19 mouse cellular contexts compared by ENCODE assay signal in genomic region chr4:40820024-40820423, GRCm38 (mm10). TPM values are rescaled to one million over a fixed set of nuclear protein-coding genes. Genes with fewer than 3 reads are reported as not detected.
DNase-seq lines count a peak whose midpoint lies in the region; ATAC-seq and TF ChIP-seq lines count a peak whose summit lies in the region.
"Had no signal": no experiment of that assay in that cellular context is flagged by ENCODE, and none has a peak within 500 bp of the region (broad histone marks: within the 10 kb centered on the region; RNA-seq: fewer than 3 reads in every experiment).

No protein-coding gene starts in this region.

- no peaks in the 10 kb centered on the region for H3K27me3 ChIP-seq in heart, embryonic 11.5 days (ENCODE audit: control insufficient read depth, insufficient read depth, low read length)
- no peaks in the 10 kb centered on the region for H3K27me3 ChIP-seq in heart, postnatal 0 days (ENCODE audit: control insufficient read depth, insufficient read depth, low read length)
- H3K27me3 ChIP-seq in liver, postnatal 0 days (ENCODE audit: insufficient read depth, low read length), result no peaks in the 10 kb centered on the region
- H3K27me3 ChIP-seq in stomach, postnatal 0 days (ENCODE audit: control insufficient read depth, insufficient read depth, low read length), result no peaks in the 10 kb centered on the region
- no peaks in the 10 kb centered on the region for H3K27me3 ChIP-seq in kidney, embryonic 16.5 days (ENCODE audit: insufficient read depth, low read length)
- no peaks in the 10 kb centered on the region for H3K27me3 ChIP-seq in kidney, embryonic 15.5 days
- H3K27me3 ChIP-seq: embryonic facial prominence, embryonic 15.5 days; forebrain, embryonic 12.5 days; hindbrain, embryonic 13.5 days; limb, embryonic 12.5 days; lung, embryonic 15.5 days; midbrain, embryonic 15.5 days had no signal

- no peak overlapping the region for H3K9ac ChIP-seq in heart, embryonic 11.5 days (ENCODE audit: low read depth, low read length)
- no peak overlapping the region for H3K9ac ChIP-seq in heart, postnatal 0 days (replicated peaks; ENCODE audit: low read depth, low read length)
- H3K9ac ChIP-seq in liver, postnatal 0 days (replicated peaks), result no peak overlapping the region
- H3K9ac ChIP-seq in stomach, postnatal 0 days (ENCODE audit: low read length), result no peak overlapping the region
- H3K9ac ChIP-seq in kidney, embryonic 16.5 days (replicated peaks; ENCODE audit: low read length), result no peak overlapping the region
- H3K9ac ChIP-seq in kidney, embryonic 15.5 days, result no peak overlapping the region
- H3K9ac ChIP-seq: embryonic facial prominence, embryonic 15.5 days; forebrain, embryonic 12.5 days; hindbrain, embryonic 13.5 days; limb, embryonic 12.5 days; lung, embryonic 15.5 days; midbrain, embryonic 15.5 days had no signal

- H3K4me1 ChIP-seq in heart, embryonic 11.5 days (ENCODE audit: control insufficient read depth, insufficient read depth, low read length), result peaks cover 44% of the 10 kb centered on the region
- H3K4me1 ChIP-seq in heart, postnatal 0 days (ENCODE audit: control insufficient read depth, insufficient read depth), result peaks cover 33% of the 10 kb centered on the region
- H3K4me1 ChIP-seq in liver, postnatal 0 days (ENCODE audit: insufficient read depth), result peaks cover 27% of the 10 kb centered on the region
- H3K4me1 ChIP-seq in stomach, postnatal 0 days (replicated peaks; ENCODE audit: control insufficient read depth, insufficient read depth), result 0 out of 2 replicates have a peak, but pooled peaks cover 4% of the 10 kb centered on the region
- H3K4me1 ChIP-seq in kidney, embryonic 16.5 days (ENCODE audit: insufficient read depth, low read length), result peaks cover 23% of the 10 kb centered on the region
- H3K4me1 ChIP-seq in kidney, embryonic 15.5 days, result peaks cover 55% of the 10 kb centered on the region
- H3K4me1 ChIP-seq: hindbrain, embryonic 13.5 days; limb, embryonic 12.5 days had no signal

- H3K36me3 ChIP-seq in heart, embryonic 11.5 days (ENCODE audit: control insufficient read depth, insufficient read depth, low read length), result 0 out of 2 replicates have a peak, but pooled peaks cover under 1% of the 10 kb centered on the region
- peaks cover 58% of the 10 kb centered on the region for H3K36me3 ChIP-seq in heart, postnatal 0 days (replicated peaks; ENCODE audit: control insufficient read depth, insufficient read depth, low read length)
- H3K36me3 ChIP-seq in liver, postnatal 0 days (replicated peaks; ENCODE audit: insufficient read depth, low read length), result peaks cover 85% of the 10 kb centered on the region
- peaks cover 9% of the 10 kb centered on the region for H3K36me3 ChIP-seq in stomach, postnatal 0 days (ENCODE audit: control insufficient read depth, insufficient read depth, low read length)
- peaks cover 11% of the 10 kb centered on the region for H3K36me3 ChIP-seq in kidney, embryonic 16.5 days (ENCODE audit: insufficient read depth, low read length)
- peaks cover 36% of the 10 kb centered on the region for H3K36me3 ChIP-seq in kidney, embryonic 15.5 days
- H3K36me3 ChIP-seq: forebrain, embryonic 12.5 days; midbrain, embryonic 15.5 days had no signal

- no peaks in the 10 kb centered on the region for H3K9me3 ChIP-seq in heart, embryonic 11.5 days (replicated peaks; ENCODE audit: control insufficient read depth, low read length)
- H3K9me3 ChIP-seq in heart, postnatal 0 days (replicated peaks; ENCODE audit: control insufficient read depth, low read length), result no peaks in the 10 kb centered on the region
- H3K9me3 ChIP-seq in liver, postnatal 0 days (ENCODE audit: low read length), result no peaks in the 10 kb centered on the region
- no peaks in the 10 kb centered on the region for H3K9me3 ChIP-seq in stomach, postnatal 0 days (ENCODE audit: control insufficient read depth, low read length)
- no peaks in the 10 kb centered on the region for H3K9me3 ChIP-seq in kidney, embryonic 16.5 days (ENCODE audit: low read length)
- no peaks in the 10 kb centered on the region for H3K9me3 ChIP-seq in kidney, embryonic 15.5 days (replicated peaks)
- H3K9me3 ChIP-seq: embryonic facial prominence, embryonic 15.5 days; forebrain, embryonic 12.5 days; hindbrain, embryonic 13.5 days; limb, embryonic 12.5 days; lung, embryonic 15.5 days; midbrain, embryonic 15.5 days had no signal

- no peak for TF ChIP-seq EP300 in heart, postnatal 0 days (IDR thresholded peaks at IDR 0.05; ENCODE audit: low read depth)
- no peak for TF ChIP-seq EP300 in liver, postnatal 0 days (IDR thresholded peaks at IDR 0.05; ENCODE audit: low read depth)
- no peak for TF ChIP-seq EP300 in stomach, postnatal 0 days (optimal IDR thresholded peaks at IDR 0.05)

- peak; percentile 65; the same call in 1 of the 2 replicates for ATAC-seq in heart, embryonic 11.5 days (replicated peaks; ENCODE audit: insufficient number of reproducible peaks, low FRiP score, low TSS enrichment)
- peak; percentile 86 for ATAC-seq in heart, postnatal 0 days (ENCODE audit: insufficient read depth, low read depth)
- peak; percentile 26; the same call in 1 of the 2 replicates for ATAC-seq in liver, postnatal 0 days
- no peak for ATAC-seq in stomach, postnatal 0 days (ENCODE audit: low FRiP score, low TSS enrichment)
- no peak for ATAC-seq in kidney, embryonic 16.5 days (ENCODE audit: low FRiP score, low TSS enrichment)
- no peak for ATAC-seq in kidney, embryonic 15.5 days (replicated peaks; ENCODE audit: low FRiP score)
- ATAC-seq: midbrain, embryonic 15.5 days had no signal

- H3K27ac ChIP-seq in heart, embryonic 11.5 days (ENCODE audit: low read depth, low read length), result peak overlapping the region; percentile 80
- peak overlapping the region; percentile 83 for H3K27ac ChIP-seq in heart, postnatal 0 days (ENCODE audit: low read depth)
- no peak overlapping the region for H3K27ac ChIP-seq in liver, postnatal 0 days (ENCODE audit: low read depth)
- no peak overlapping the region for H3K27ac ChIP-seq in stomach, postnatal 0 days (replicated peaks)
- no peak overlapping the region for H3K27ac ChIP-seq in kidney, embryonic 16.5 days (ENCODE audit: low read length)
- no peak overlapping the region for H3K27ac ChIP-seq in kidney, embryonic 15.5 days
- H3K27ac ChIP-seq: embryonic facial prominence, embryonic 15.5 days; forebrain, embryonic 12.5 days; hindbrain, embryonic 13.5 days; kidney, postnatal 0 days; limb, embryonic 12.5 days; lung, embryonic 15.5 days; midbrain, embryonic 15.5 days had no signal

- no peak for DNase-seq in heart, postnatal 36 days
- peak; percentile 44 for DNase-seq in c-Kit-positive CD71-positive TER-119-negative erythroid progenitor cells, embryonic 14.5 days (ENCODE audit: low read depth)
- peak; percentile 85 for DNase-seq in heart, postnatal 0 days (ENCODE audit: low spot score)
- no peak for DNase-seq in liver, postnatal 0 days
- DNase-seq in stomach, postnatal 0 days (ENCODE audit: low spot score), result no peak
- DNase-seq: adrenal gland, postnatal 36 days; cerebellum, postnatal 14 days; embryo, embryonic 11 days; thymus, postnatal 25 days had no signal

- 54% methylated on average over 4 of the region's 4 CpGs for WGBS in heart, embryonic 11.5 days (ENCODE audit: insufficient replicate concordance)
- WGBS in heart, postnatal 0 days, result 39% methylated on average over 4 of the region's 4 CpGs
- 64% methylated on average over 4 of the region's 4 CpGs for WGBS in liver, postnatal 0 days (ENCODE audit: insufficient replicate concordance)
- WGBS in stomach, postnatal 0 days, result 90% methylated on average over 4 of the region's 4 CpGs
- 73% methylated on average over 4 of the region's 4 CpGs for WGBS in kidney, embryonic 16.5 days
- WGBS in kidney, embryonic 15.5 days, result 80% methylated on average over 4 of the region's 4 CpGs

- H3K4me3 ChIP-seq in heart, embryonic 11.5 days (ENCODE audit: low read depth, low read length), result no peak overlapping the region
- no peak overlapping the region for H3K4me3 ChIP-seq in heart, postnatal 0 days (ENCODE audit: low read depth, low read length)
- H3K4me3 ChIP-seq in liver, postnatal 0 days (ENCODE audit: low read depth, low read length), result no peak overlapping the region
- H3K4me3 ChIP-seq in stomach, postnatal 0 days (ENCODE audit: low read depth, low read length), result no peak overlapping the region
- H3K4me3 ChIP-seq in kidney, embryonic 16.5 days (ENCODE audit: low read length), result no peak overlapping the region
- H3K4me3 ChIP-seq in kidney, embryonic 15.5 days (replicated peaks), result no peak overlapping the region
- H3K4me3 ChIP-seq: embryonic facial prominence, embryonic 15.5 days; forebrain, embryonic 12.5 days; hindbrain, embryonic 13.5 days; limb, embryonic 12.5 days; lung, embryonic 15.5 days; midbrain, embryonic 15.5 days had no signal

- intact Hi-C loops in heart, postnatal 36 days (cut with DNase I), result loop anchor here (2.0 kb wide), 1 partner anchor 33 kb away; no protein-coding TSS in a partner anchor

- H3K4me2 ChIP-seq in heart, embryonic 11.5 days, result peak overlapping the region; percentile 31; the same call in 1 of the 2 replicates
- H3K4me2 ChIP-seq in heart, postnatal 0 days (ENCODE audit: low read depth, low read length), result no peak overlapping the region
- H3K4me2 ChIP-seq in liver, postnatal 0 days (ENCODE audit: low read depth, low read length), result no peak overlapping the region
- H3K4me2 ChIP-seq in stomach, postnatal 0 days (replicated peaks; ENCODE audit: low read depth), result no peak overlapping the region
- no peak overlapping the region for H3K4me2 ChIP-seq in kidney, embryonic 16.5 days (replicated peaks; ENCODE audit: low read depth, low read length)
- H3K4me2 ChIP-seq in kidney, embryonic 15.5 days, result no peak overlapping the region
- H3K4me2 ChIP-seq: embryonic facial prominence, embryonic 15.5 days; forebrain, embryonic 12.5 days; hindbrain, embryonic 13.5 days; limb, embryonic 12.5 days; lung, embryonic 15.5 days; midbrain, embryonic 15.5 days had no signal

- TF ChIP-seq CTCF in heart, postnatal 0 days (IDR thresholded peaks at IDR 0.05; ENCODE audit: low read depth), result no peak
- TF ChIP-seq CTCF in liver, postnatal 0 days (IDR thresholded peaks at IDR 0.05; ENCODE audit: low read depth), result no peak
- no peak for TF ChIP-seq CTCF in stomach, postnatal 0 days (IDR thresholded peaks at IDR 0.05; ENCODE audit: low read depth)

RNA-seq across cellular contexts. Expression of gene B4galt1, which starts 33.8 kb away (rescaled TPM):
- 43.9 and 50.2 TPM in 2 replicates for polyA plus RNA-seq in heart, embryonic 11.5 days (2014; fragmentation: Nextera tagmentation; extraction: Ambion mirVana)
- 10 to 100 TPM; 62.1 to 69.1 TPM for total RNA-seq in heart, postnatal 36 days (2021)
- 125 and 129 TPM in 2 replicates for total RNA-seq in heart, postnatal 0 days (2014; rRNA removed; ENCODE audit: low replicate concordance)
- polyA plus RNA-seq in heart, postnatal 0 days (2015; fragmentation: Nextera tagmentation; extraction: Ambion mirVana), result 49.6 and 50.3 TPM in 2 replicates
- polyA plus RNA-seq in liver, postnatal 0 days (2015; fragmentation: Nextera tagmentation; extraction: Ambion mirVana), result 26.4 and 30.2 TPM in 2 replicates
- polyA plus RNA-seq in stomach, postnatal 0 days (2015; fragmentation: Nextera tagmentation; extraction: Ambion mirVana), result 34.3 and 35.0 TPM in 2 replicates
- polyA plus RNA-seq in kidney, embryonic 16.5 days (2015; fragmentation: Nextera tagmentation; extraction: Ambion mirVana), result 47.5 and 48.0 TPM in 2 replicates
- 46.3 and 46.4 TPM in 2 replicates for polyA plus RNA-seq in kidney, embryonic 15.5 days (2015; fragmentation: Nextera tagmentation; extraction: Ambion mirVana)

Comparison
In these comparisons a context has a peak if more than half of its experiments do, and no peak if none do; other contexts are left out.
1. DNase-seq: peak in c-Kit-positive CD71-positive TER-119-negative erythroid progenitor cells, embryonic 14.5 days (single experiment) and heart, postnatal 0 days (single experiment); none in heart, postnatal 36 days (0 of 2), liver, postnatal 0 days (single experiment) and stomach, postnatal 0 days (single experiment).
2. ATAC-seq: peak in heart, embryonic 11.5 days (single experiment), heart, postnatal 0 days (single experiment) and liver, postnatal 0 days (single experiment); none in stomach, postnatal 0 days (single experiment), kidney, embryonic 16.5 days (single experiment) and kidney, embryonic 15.5 days (single experiment).
3. H3K27ac ChIP-seq: peak in heart, embryonic 11.5 days (single experiment) and heart, postnatal 0 days (single experiment); none in liver, postnatal 0 days (single experiment), stomach, postnatal 0 days (single experiment), kidney, embryonic 16.5 days (single experiment) and kidney, embryonic 15.5 days (single experiment).